Mouse (Mus musculus) lung, embryonic 14.5 days (tissue): ENCODE measurements at regions not wholly inside any gene's neighbourhood (a gene's known extent, or its start where the extent isn't known, plus 50 kb on each side); places are given as distances from the start of the nearest gene placed in this dataset.

Experiments used
- ATAC-seq: fragments of 200-750 bp; cut with Nextera tagmentation; 2 replicates; pipeline ENCODE4 v1.8.0; 2017; ENCODE audit warnings: mild to moderate bottlenecking, moderate TSS enrichment, moderate library complexity; ENCODE audit not compliant: insufficient read depth
- DNase-seq: peaks from one replicate; pipeline ENCODE4 v3.0.0-alpha.2; 2015
- H3K27ac ChIP-seq: fragments of 300-500 bp; sonication (generic); 2 replicates; pipeline ENCODE4 v1.5.1; 2014; ENCODE audit warnings: low read depth, mild to moderate bottlenecking, moderate library complexity
- H3K27me3 ChIP-seq: fragments of 300-500 bp; sonication (generic); 2 replicates; pipeline ENCODE4 v1.6.1; 2014; ENCODE audit warnings: low read length, control low read depth; ENCODE audit not compliant: insufficient read depth
- H3K36me3 ChIP-seq: fragments of 300-500 bp; sonication (generic); 2 replicates; pipeline ENCODE4 v1.6.1; 2014; ENCODE audit warnings: control low read depth; ENCODE audit not compliant: insufficient read depth
- H3K4me1 ChIP-seq: fragments of 300-500 bp; sonication (generic); 2 replicates; pipeline ENCODE4 v1.6.1; 2014; ENCODE audit warnings: antibody characterized with exemption, control low read depth; ENCODE audit not compliant: insufficient read depth
- H3K4me2 ChIP-seq: fragments of 300-500 bp; sonication (generic); 2 replicates; pipeline ENCODE4 v1.6.1; 2014; ENCODE audit warnings: mild to moderate bottlenecking
- H3K4me3 ChIP-seq: fragments of 300-500 bp; sonication (generic); 2 replicates; pipeline ENCODE4 v1.5.1; 2014; ENCODE audit warnings: low read depth, low read length
- H3K9ac ChIP-seq: fragments of 300-500 bp; sonication (generic); 2 replicates; pipeline ENCODE4 v1.6.1; 2014
- H3K9me3 ChIP-seq: fragments of 300-500 bp; sonication (generic); 2 replicates; pipeline ENCODE4 v1.6.1; 2016; ENCODE audit warnings: low read depth, low read length, control low read depth
- CTCF ChIP-seq: IDR thresholded peaks from 2 replicates; pipeline ENCODE4 v1.5.1; 2016; ENCODE audit warnings: antibody characterized with exemption, low read depth
- WGBS: fragments of 180-500 bp; shearing (Covaris S2); extraction: QIAGEN DNeasy Blood & Tissue Kit; methylation state at CpG from one replicate; pipeline ENCODE4 v1.1.7; 2014; 5-methylcytosine and 5-hydroxymethylcytosine counted together

GRCm38 (mm10) chrX:12888708-12889481 is 127.0 kb upstream of the Med14 start:
- no peaks in the 10 kb centered on the region for H3K36me3 ChIP-seq
- H3K9ac ChIP-seq = no peak overlapping the region
- 55% methylated on average over 3 of the region's 3 CpGs for WGBS
- TF ChIP-seq CTCF = no peak
- no peak overlapping the region for H3K4me3 ChIP-seq
- no peak for ATAC-seq
- DNase-seq = no peak
- no peaks in the 10 kb centered on the region for H3K4me1 ChIP-seq
- no peaks in the 10 kb centered on the region for H3K27me3 ChIP-seq
- no peaks in the 10 kb centered on the region for H3K9me3 ChIP-seq
- H3K4me2 ChIP-seq = no peak overlapping the region
- no peak overlapping the region for H3K27ac ChIP-seq

- H3K9ac ChIP-seq = no peak overlapping the region
- H3K36me3 ChIP-seq = no peaks in the 10 kb centered on the region
- H3K27me3 ChIP-seq = no peaks in the 10 kb centered on the region
- no peak overlapping the region for H3K4me2 ChIP-seq
- no peak overlapping the region for H3K4me3 ChIP-seq
- 52% methylated on average over 11 of the region's 11 CpGs for WGBS
- no peaks in the 10 kb centered on the region for H3K4me1 ChIP-seq
- no peak for ATAC-seq
- no peak for TF ChIP-seq CTCF
- H3K27ac ChIP-seq = no peak overlapping the region
- H3K9me3 ChIP-seq = no peaks in the 10 kb centered on the region
- no peak for DNase-seq
These were observed 126.3 kb upstream of the Med14 start for GRCm38 (mm10) chrX:12888010-12888707.

- no peaks in the 10 kb centered on the region for H3K4me1 ChIP-seq
- TF ChIP-seq CTCF = no peak
- 53% methylated on average over 2 of the region's 2 CpGs for WGBS
- no peaks in the 10 kb centered on the region for H3K27me3 ChIP-seq
- ATAC-seq (no peak), DNase-seq (peak; percentile 16)
- no peaks in the 10 kb centered on the region for H3K9me3 ChIP-seq
- no peak overlapping the region for H3K9ac ChIP-seq
- no peaks in the 10 kb centered on the region for H3K36me3 ChIP-seq
- H3K27ac ChIP-seq = no peak overlapping the region
- H3K4me2 ChIP-seq = no peak overlapping the region
- no peak overlapping the region for H3K4me3 ChIP-seq
These were observed 125.6 kb upstream of the Med14 start for GRCm38 (mm10) chrX:12887516-12887915.

- peak overlapping the region; percentile 16; the same call in 1 of the 2 replicates for H3K9ac ChIP-seq
- peak; percentile 17; the same call in 1 of the 2 replicates for ATAC-seq
- DNase-seq = peak; percentile 30
These were observed 124.5 kb upstream of the Med14 start for GRCm38 (mm10) chrX:12886160-12887048.

GRCm38 (mm10) chrX:12879233-12879632 is 117.4 kb upstream of the Med14 start:
- no peak for TF ChIP-seq CTCF
- H3K4me1 ChIP-seq = no peaks in the 10 kb centered on the region
- ATAC-seq = no peak

More at GRCm38 (mm10) chrX:12886160-12887048, 124.5 kb upstream of the Med14 start:
- H3K4me1 ChIP-seq = no peaks in the 10 kb centered on the region
- H3K4me3 ChIP-seq = peak overlapping the region; percentile 21
- no peaks in the 10 kb centered on the region for H3K36me3 ChIP-seq
- H3K9me3 ChIP-seq = no peaks in the 10 kb centered on the region
- H3K27me3 ChIP-seq = no peaks in the 10 kb centered on the region
- no peak overlapping the region for H3K27ac ChIP-seq
- H3K4me2 ChIP-seq = peak overlapping the region; percentile 50
- whole genome bisulfite sequencing = 15% methylated on average over 18 of the region's 18 CpGs
- no peak for TF ChIP-seq CTCF

GRCm38 (mm10) chrX:12877506-12877905 is 115.6 kb upstream of the Med14 start:
- Histone ChIP-seq H3K36me3 (no peaks in the 10 kb centered on the region), H3K9ac (no peak overlapping the region), H3K4me3 (no peak overlapping the region), H3K27me3 (no peaks in the 10 kb centered on the region), H3K4me1 (no peaks in the 10 kb centered on the region), H3K27ac (no peak overlapping the region), H3K9me3 (no peaks in the 10 kb centered on the region), H3K4me2 (no peak overlapping the region)
- 41% methylated on average over 4 of the region's 4 CpGs for WGBS
- TF ChIP-seq CTCF = no peak
- ATAC-seq = no peak
- DNase-seq = no peak

More at GRCm38 (mm10) chrX:12879233-12879632, 117.4 kb upstream of the Med14 start:
- no peaks in the 10 kb centered on the region for H3K27me3 ChIP-seq
- no peak for DNase-seq
- no peak overlapping the region for H3K27ac ChIP-seq
- H3K4me2 ChIP-seq = no peak overlapping the region
- H3K9ac ChIP-seq = no peak overlapping the region
- H3K36me3 ChIP-seq = no peaks in the 10 kb centered on the region
- WGBS = 48% methylated on average over 3 of the region's 3 CpGs
- H3K9me3 ChIP-seq = no peaks in the 10 kb centered on the region
- H3K4me3 ChIP-seq = no peak overlapping the region
